Mouse (Mus musculus): ENCODE results near the gene Meaf6. TPM values are rescaled to one million over a fixed set of nuclear protein-coding genes. Genes with fewer than 3 reads are reported as not detected.

Gene Meaf6
- polyA plus RNA-seq, 1 experiment, result 140 TPM

- no peak for DNase-seq (ENCODE audit: low read depth)
- TF ChIP-seq CTCF (IDR thresholded peaks at IDR 0.05; ENCODE audit: borderline replicate concordance, extremely low read depth, insufficient read depth, insufficient read length) (no peak), POLR2A (IDR thresholded peaks at IDR 0.05; ENCODE audit: borderline replicate concordance, extremely low read depth, insufficient read depth, insufficient read length, poor library complexity, severe bottlenecking) (no peak)
Observed at GRCm38 (mm10) chr4:125126761-125127160, 41.8 kb downstream of the Meaf6 start.

- peak; percentile 87 for DNase-seq (ENCODE audit: low read depth)
- TF ChIP-seq POLR2A (IDR thresholded peaks at IDR 0.05; ENCODE audit: borderline replicate concordance, extremely low read depth, insufficient read depth, insufficient read length, poor library complexity, severe bottlenecking) (no peak), CTCF (IDR thresholded peaks at IDR 0.05; ENCODE audit: borderline replicate concordance, extremely low read depth, insufficient read depth, insufficient read length) (no peak)
Observed at GRCm38 (mm10) chr4:125127305-125128084, 42.6 kb downstream of the Meaf6 start, which contains the start of gene Zc3h12a. Gene Zc3h12a, minus strand, starts transcription at chr4:125127840.

- DNase-seq (ENCODE audit: low read depth), result no peak
- TF ChIP-seq CTCF (IDR thresholded peaks at IDR 0.05; ENCODE audit: borderline replicate concordance, extremely low read depth, insufficient read depth, insufficient read length), result no peak
- TF ChIP-seq POLR2A (IDR thresholded peaks at IDR 0.05; ENCODE audit: borderline replicate concordance, extremely low read depth, insufficient read depth, insufficient read length, poor library complexity, severe bottlenecking), result no peak
Observed at GRCm38 (mm10) chr4:125131493-125131892, 46.6 kb downstream of the Meaf6 start.

GRCm38 (mm10) chr4:125132394-125132793 is 47.5 kb downstream of the Meaf6 start:
- TF ChIP-seq CTCF (IDR thresholded peaks at IDR 0.05; ENCODE audit: borderline replicate concordance, extremely low read depth, insufficient read depth, insufficient read length), result peak; percentile 69; the same call in 1 of the 2 replicates
- TF ChIP-seq POLR2A (IDR thresholded peaks at IDR 0.05; ENCODE audit: borderline replicate concordance, extremely low read depth, insufficient read depth, insufficient read length, poor library complexity, severe bottlenecking), result no peak
- peak; percentile 74 for DNase-seq (ENCODE audit: low read depth)

- DNase-seq (ENCODE audit: low read depth), result no peak
- TF ChIP-seq CTCF (IDR thresholded peaks at IDR 0.05; ENCODE audit: borderline replicate concordance, extremely low read depth, insufficient read depth, insufficient read length) (no peak), POLR2A (IDR thresholded peaks at IDR 0.05; ENCODE audit: borderline replicate concordance, extremely low read depth, insufficient read depth, insufficient read length, poor library complexity, severe bottlenecking) (no peak)
Observed at GRCm38 (mm10) chr4:125134192-125134591, 49.3 kb downstream of the Meaf6 start.

GRCm38 (mm10) chr4:125134631-125135030 is 49.7 kb downstream of the Meaf6 start:
- TF ChIP-seq POLR2A (IDR thresholded peaks at IDR 0.05; ENCODE audit: borderline replicate concordance, extremely low read depth, insufficient read depth, insufficient read length, poor library complexity, severe bottlenecking) (no peak), CTCF (IDR thresholded peaks at IDR 0.05; ENCODE audit: borderline replicate concordance, extremely low read depth, insufficient read depth, insufficient read length) (no peak)
- no peak for DNase-seq (ENCODE audit: low read depth)

- no peak for TF ChIP-seq POLR2A (IDR thresholded peaks at IDR 0.05; ENCODE audit: borderline replicate concordance, extremely low read depth, insufficient read depth, insufficient read length, poor library complexity, severe bottlenecking)
- no peak for TF ChIP-seq CTCF (IDR thresholded peaks at IDR 0.05; ENCODE audit: borderline replicate concordance, extremely low read depth, insufficient read depth, insufficient read length)
- DNase-seq (ENCODE audit: low read depth), result no peak
Observed at GRCm38 (mm10) chr4:125135076-125135855, 50.3 kb downstream of the Meaf6 start.

GRCm38 (mm10) chr4:125136303-125136888 is 51.5 kb downstream of the Meaf6 start:
- no peak for DNase-seq (ENCODE audit: low read depth)

GRCm38 (mm10) chr4:125138321-125138720 is 53.4 kb downstream of the Meaf6 start:
- DNase-seq (ENCODE audit: low read depth), result no peak
- no peak for TF ChIP-seq POLR2A (IDR thresholded peaks at IDR 0.05; ENCODE audit: borderline replicate concordance, extremely low read depth, insufficient read depth, insufficient read length, poor library complexity, severe bottlenecking)
- no peak for TF ChIP-seq CTCF (IDR thresholded peaks at IDR 0.05; ENCODE audit: borderline replicate concordance, extremely low read depth, insufficient read depth, insufficient read length)

More at GRCm38 (mm10) chr4:125136303-125136888, 51.5 kb downstream of the Meaf6 start:
- TF ChIP-seq POLR2A (IDR thresholded peaks at IDR 0.05; ENCODE audit: borderline replicate concordance, extremely low read depth, insufficient read depth, insufficient read length, poor library complexity, severe bottlenecking) (no peak), CTCF (IDR thresholded peaks at IDR 0.05; ENCODE audit: borderline replicate concordance, extremely low read depth, insufficient read depth, insufficient read length) (no peak)

- no peak for DNase-seq (ENCODE audit: low read depth)
- TF ChIP-seq POLR2A (IDR thresholded peaks at IDR 0.05; ENCODE audit: borderline replicate concordance, extremely low read depth, insufficient read depth, insufficient read length, poor library complexity, severe bottlenecking) (no peak), CTCF (IDR thresholded peaks at IDR 0.05; ENCODE audit: borderline replicate concordance, extremely low read depth, insufficient read depth, insufficient read length) (no peak)
Observed at GRCm38 (mm10) chr4:125144211-125144610, 59.3 kb downstream of the Meaf6 start.

GRCm38 (mm10) chr4:125144627-125145026 is 59.7 kb downstream of the Meaf6 start:
- peak; percentile 52 for DNase-seq (ENCODE audit: low read depth)

More at GRCm38 (mm10) chr4:125144627-125145026, 59.7 kb downstream of the Meaf6 start:
- TF ChIP-seq CTCF (IDR thresholded peaks at IDR 0.05; ENCODE audit: borderline replicate concordance, extremely low read depth, insufficient read depth, insufficient read length), result no peak
- TF ChIP-seq POLR2A (IDR thresholded peaks at IDR 0.05; ENCODE audit: borderline replicate concordance, extremely low read depth, insufficient read depth, insufficient read length, poor library complexity, severe bottlenecking), result no peak
